Mouse (Mus musculus) ZHBTc4 (cell line): ENCODE results near the gene Tmem270.

Experiments
- DNase-seq: peaks from one replicate; pipeline ENCODE4 v3.0.0-alpha.2; 2011; ENCODE audit warnings: low read depth, low spot score

The Tmem270 gene

GRCm38 (mm10) chr5:134887447-134888335, 18.8 kb downstream of the Tmem270 start:
- DNase-seq: peak; percentile 35

GRCm38 (mm10) chr5:134883077-134883476, 23.5 kb downstream of the Tmem270 start:
- DNase-seq: no peak

GRCm38 (mm10) chr5:134876801-134877200, 29.7 kb downstream of the Tmem270 start:
- no peak for DNase-seq

GRCm38 (mm10) chr5:134875245-134875644, 31.3 kb downstream of the Tmem270 start:
- no peak for DNase-seq

- DNase-seq: no peak
These were observed 32.3 kb downstream of the Tmem270 start for GRCm38 (mm10) chr5:134873956-134874879.

GRCm38 (mm10) chr5:134873034-134873433, 33.5 kb downstream of the Tmem270 start:
- no peak for DNase-seq

- DNase-seq: no peak
These were observed 33.9 kb downstream of the Tmem270 start for GRCm38 (mm10) chr5:134872597-134872996.

- DNase-seq: no peak
These were observed 38.0 kb downstream of the Tmem270 start for GRCm38 (mm10) chr5:134868506-134868905.

GRCm38 (mm10) chr5:134867320-134868144, 39.0 kb downstream of the Tmem270 start:
- no peak for DNase-seq

- no peak for DNase-seq
These were observed 41.4 kb downstream of the Tmem270 start for GRCm38 (mm10) chr5:134865158-134865557.

- DNase-seq: no peak
These were observed 44.5 kb downstream of the Tmem270 start for GRCm38 (mm10) chr5:134861902-134862497.

- DNase-seq: no peak
These were observed 47.3 kb downstream of the Tmem270 start for GRCm38 (mm10) chr5:134859193-134859592.

GRCm38 (mm10) chr5:134858378-134858777, 48.2 kb downstream of the Tmem270 start:
- DNase-seq: no peak

GRCm38 (mm10) chr5:134852873-134853272, 53.7 kb downstream of the Tmem270 start:
- no peak for DNase-seq
